Mouse (Mus musculus) intestine, embryonic 16.5 days (tissue): Measurements from ENCODE around the gene Vmn2r44. TPM values are rescaled to one million over a fixed set of nuclear protein-coding genes. Genes with fewer than 3 reads are reported as not detected.
"Not testable (repeated sequence)": the region's sequence is repeated elsewhere in the genome, so short reads cannot be mapped to it uniquely, and the experiment has no call there.

Source experiments
- ATAC-seq: fragments of 200-750 bp; cut with Nextera tagmentation; 2 replicates; pipeline ENCODE4 v1.8.0; 2017; ENCODE audit warnings: moderate TSS enrichment, moderate library complexity
- H3K27ac ChIP-seq: fragments of 300-500 bp; sonication (generic); 2 replicates; pipeline ENCODE4 v1.5.1; 2014; ENCODE audit warnings: mild to moderate bottlenecking, low read length
- H3K27me3 ChIP-seq: fragments of 300-500 bp; sonication (generic); replicated peaks from 2 replicates; pipeline ENCODE4 v1.6.1; 2014; ENCODE audit warnings: low read length, control low read depth, mixed read lengths; ENCODE audit not compliant: control insufficient read depth, insufficient read depth
- H3K36me3 ChIP-seq: fragments of 300-500 bp; sonication (generic); 2 replicates; pipeline ENCODE4 v1.6.1; 2014; ENCODE audit warnings: low read length, control low read depth; ENCODE audit not compliant: control insufficient read depth, insufficient read depth
- H3K4me1 ChIP-seq: fragments of 300-500 bp; sonication (generic); 2 replicates; pipeline ENCODE4 v1.6.1; 2014; ENCODE audit warnings: low read length, control low read depth, mixed read lengths; ENCODE audit not compliant: control insufficient read depth, insufficient read depth
- H3K4me2 ChIP-seq: fragments of 300-500 bp; sonication (generic); 2 replicates; pipeline ENCODE4 v1.6.1; 2014; ENCODE audit warnings: low read depth, low read length, control low read depth
- H3K4me3 ChIP-seq: fragments of 300-500 bp; sonication (generic); 2 replicates; pipeline ENCODE4 v1.5.1; 2014; ENCODE audit warnings: mild to moderate bottlenecking, low read length
- H3K9ac ChIP-seq: fragments of 300-500 bp; sonication (generic); 2 replicates; pipeline ENCODE4 v1.6.1; 2014; ENCODE audit warnings: low read depth, low read length
- H3K9me3 ChIP-seq: fragments of 300-500 bp; sonication (generic); 2 replicates; pipeline ENCODE4 v1.6.1; 2016; ENCODE audit warnings: low read length, control low read depth; ENCODE audit not compliant: control insufficient read depth
- WGBS: fragments of 180-500 bp; shearing (Covaris S2); extraction: QIAGEN DNeasy Blood & Tissue Kit; methylation state at CpG from one replicate; pipeline ENCODE4 v1.1.7; 2014; 5-methylcytosine and 5-hydroxymethylcytosine counted together
- polyA plus RNA-seq: library from polyadenylated mRNA; unstranded; fragments of >200 nt; fragmentation: Nextera tagmentation; extraction: Ambion mirVana; gene quantifications from 2 replicates; pipeline ENCODE4 v1.2.1, GENCODE M21; 2015

Vmn2r44 gene
- not detected in 2 replicates for polyA plus RNA-seq

DNA sequence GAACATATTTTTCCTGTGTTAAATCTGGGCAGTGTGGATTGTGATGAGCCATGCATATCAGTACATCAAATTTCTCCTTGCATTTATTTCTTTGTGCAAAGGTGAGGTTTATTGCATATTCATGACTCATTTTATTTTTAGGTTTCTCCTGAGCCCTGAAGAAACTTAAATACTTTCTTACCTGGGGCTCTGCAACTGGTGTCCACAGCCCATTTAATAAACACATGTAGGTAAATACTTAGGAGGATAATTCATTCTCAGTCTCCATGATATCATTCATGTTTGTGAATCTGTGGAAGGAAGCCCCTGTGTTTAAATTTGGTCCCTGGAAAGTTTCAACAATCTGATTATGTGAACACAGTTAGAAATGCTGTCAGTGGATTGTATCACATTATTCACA, at the start of gene Vmn2r44:
TSS of gene Vmn2r44 (minus strand) at position 101 of the 400 bp plus-strand sequence.
- H3K9ac ChIP-seq, ATAC-seq, H3K27me3 ChIP-seq, H3K4me3 ChIP-seq, H3K36me3 ChIP-seq, H3K4me1 ChIP-seq, H3K9me3 ChIP-seq, H3K27ac ChIP-seq, H3K4me2 ChIP-seq: not testable (repeated sequence)

DNA sequence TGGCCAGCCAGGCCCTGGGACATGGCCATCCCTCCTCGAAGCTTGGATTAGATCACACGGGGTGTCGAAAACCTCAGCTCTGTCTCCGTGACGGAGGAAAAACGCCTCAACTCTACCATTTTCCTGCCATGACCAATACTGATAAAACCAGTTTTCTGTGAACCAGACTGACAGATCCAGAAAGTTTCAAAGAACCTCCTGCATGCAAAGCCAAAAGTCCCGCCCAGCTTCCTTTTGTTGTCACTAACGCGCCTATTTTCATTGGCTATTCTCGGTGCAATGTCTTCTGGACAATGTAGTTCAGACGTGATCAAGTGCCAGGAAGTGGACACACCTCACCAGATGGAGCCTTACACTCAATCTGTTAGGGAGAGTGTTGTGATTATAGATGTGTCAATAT, 25.3 kb downstream of the Vmn2r44 start:
- WGBS: 81% methylated on average over 11 of the region's 11 CpGs
- not testable (repeated sequence) for H3K27ac ChIP-seq, H3K9me3 ChIP-seq, H3K9ac ChIP-seq, H3K36me3 ChIP-seq, ATAC-seq, H3K4me1 ChIP-seq, H3K4me2 ChIP-seq, H3K27me3 ChIP-seq, H3K4me3 ChIP-seq

Other genes starting within 250 kb of the Vmn2r44 start
- not detected in 2 replicates for gene Vmn2r41, start 221.7 kb downstream of the Vmn2r44 start, polyA plus RNA-seq
- gene Vmn2r42, start 183.0 kb downstream of the Vmn2r44 start, polyA plus RNA-seq: not detected in 2 replicates
- gene Vmn2r43, start 122.7 kb downstream of the Vmn2r44 start, polyA plus RNA-seq: not detected in 2 replicates
- not detected in 2 replicates for gene Vmn2r45, start 105.7 kb upstream of the Vmn2r44 start, polyA plus RNA-seq